Mouse (Mus musculus): ENCODE measurements around the gene Ipo8.

Ipo8 gene

GRCm38 (mm10) chr6:148756535-148756934, 74.7 kb downstream of the Ipo8 start:
- DNase-seq (ENCODE audit: low read depth), result no peak

GRCm38 (mm10) chr6:148751400-148751799, 79.9 kb downstream of the Ipo8 start:
- no peak for DNase-seq (ENCODE audit: low read depth)

GRCm38 (mm10) chr6:148750183-148750582, 81.1 kb downstream of the Ipo8 start:
- DNase-seq (ENCODE audit: low read depth), result no peak

- DNase-seq (ENCODE audit: low read depth), result no peak
Measured at GRCm38 (mm10) chr6:148740521-148741226, 90.6 kb downstream of the Ipo8 start.

GRCm38 (mm10) chr6:148736390-148736789, 94.9 kb downstream of the Ipo8 start:
- DNase-seq (ENCODE audit: low read depth), result no peak

GRCm38 (mm10) chr6:148734012-148734411, 97.3 kb downstream of the Ipo8 start:
- DNase-seq (ENCODE audit: low read depth), result no peak

GRCm38 (mm10) chr6:148732920-148733319, 98.3 kb downstream of the Ipo8 start:
- DNase-seq (ENCODE audit: low read depth), result no peak

- DNase-seq (ENCODE audit: low read depth), result no peak
Measured at GRCm38 (mm10) chr6:148728571-148728970, 102.7 kb downstream of the Ipo8 start.

- no peak for DNase-seq (ENCODE audit: low read depth)
Measured at GRCm38 (mm10) chr6:148727871-148728524, 103.3 kb downstream of the Ipo8 start.

GRCm38 (mm10) chr6:148724453-148724852, 106.8 kb downstream of the Ipo8 start:
- no peak for DNase-seq (ENCODE audit: low read depth)
